Comparison of ENCODE assay signal across 9 mouse cellular contexts in genomic region chr13:73260354-73261035, GRCm38 (mm10). TPM values are rescaled to one million over a fixed set of nuclear protein-coding genes. Genes with fewer than 3 reads are reported as not detected.
A peak's percentile ranks its signal among the peaks of the same experiment; 100 is the strongest.
DNase-seq lines count a peak whose midpoint lies in the region; ATAC-seq and TF ChIP-seq lines count a peak whose summit lies in the region.
"Had no signal": no experiment of that assay in that cellular context is flagged by ENCODE, and none has a peak within 500 bp of the region (broad histone marks: within the 10 kb centered on the region; RNA-seq: fewer than 3 reads in every experiment).

Gene Irx4 (plus strand): TSS chr13:73260479.

- H3K9me3 ChIP-seq in liver, embryonic 12.5 days (replicated peaks) = no peaks in the 10 kb centered on the region
- no peaks in the 10 kb centered on the region for H3K9me3 ChIP-seq in liver, postnatal 0 days (ENCODE audit: low read length)
- H3K9me3 ChIP-seq in heart, embryonic 12.5 days (replicated peaks) = no peaks in the 10 kb centered on the region
- no peaks in the 10 kb centered on the region for H3K9me3 ChIP-seq in limb, embryonic 10.5 days (replicated peaks)
- H3K9me3 ChIP-seq in stomach, embryonic 14.5 days (ENCODE audit: control insufficient read depth, low read depth, low read length) = no peaks in the 10 kb centered on the region

- 2% methylated on average over 82 of the region's 86 CpGs for WGBS in liver, embryonic 12.5 days (ENCODE audit: insufficient replicate concordance)
- WGBS in liver, postnatal 0 days (ENCODE audit: insufficient replicate concordance) = 2% methylated on average over 60 of the region's 86 CpGs
- WGBS in heart, embryonic 12.5 days = under 1% methylated on average over 66 of the region's 86 CpGs
- WGBS in limb, embryonic 10.5 days = under 1% methylated on average over 82 of the region's 86 CpGs
- 1% methylated on average over 76 of the region's 86 CpGs for WGBS in stomach, embryonic 14.5 days

- TF ChIP-seq CTCF in liver, postnatal 0 days (IDR thresholded peaks at IDR 0.05; ENCODE audit: low read depth) = no peak

- no peak within 1 kb of the TSS for H3K9ac ChIP-seq in liver, embryonic 12.5 days
- H3K9ac ChIP-seq in liver, postnatal 0 days (replicated peaks) = no peak within 1 kb of the TSS
- H3K9ac ChIP-seq in heart, embryonic 12.5 days = peak within 1 kb of the TSS; percentile 89
- no peak within 1 kb of the TSS for H3K9ac ChIP-seq in stomach, embryonic 14.5 days (replicated peaks; ENCODE audit: low read depth, low read length)

- peak within 1 kb of the TSS; percentile 47 for H3K4me2 ChIP-seq in liver, embryonic 12.5 days
- H3K4me2 ChIP-seq in liver, postnatal 0 days (ENCODE audit: low read depth, low read length) = no peak within 1 kb of the TSS
- H3K4me2 ChIP-seq in heart, embryonic 12.5 days = peak within 1 kb of the TSS; percentile 77
- peak within 1 kb of the TSS; percentile 71 for H3K4me2 ChIP-seq in stomach, embryonic 14.5 days (replicated peaks; ENCODE audit: low read depth, low read length)

- no peak within 1 kb of the TSS for H3K27ac ChIP-seq in liver, embryonic 12.5 days
- no peak within 1 kb of the TSS for H3K27ac ChIP-seq in liver, postnatal 0 days (ENCODE audit: low read depth)
- peak within 1 kb of the TSS; percentile 93 for H3K27ac ChIP-seq in heart, embryonic 12.5 days (ENCODE audit: poor library complexity, severe bottlenecking)
- H3K27ac ChIP-seq in limb, embryonic 10.5 days = peak within 1 kb of the TSS; percentile 30; the same call in 1 of the 2 replicates
- H3K27ac ChIP-seq in stomach, embryonic 14.5 days (ENCODE audit: low read length) = no peak within 1 kb of the TSS

- ATAC-seq in liver, embryonic 12.5 days = no peak
- no peak for ATAC-seq in liver, postnatal 0 days
- ATAC-seq in heart, embryonic 12.5 days (ENCODE audit: insufficient number of reproducible peaks, low FRiP score) = no peak
- ATAC-seq in stomach, embryonic 14.5 days (ENCODE audit: insufficient number of reproducible peaks, insufficient read depth, low FRiP score, low read depth) = no peak

- no peak for TF ChIP-seq EP300 in liver, postnatal 0 days (IDR thresholded peaks at IDR 0.05; ENCODE audit: low read depth)

- peak within 1 kb of the TSS; percentile 28 for H3K4me3 ChIP-seq in liver, embryonic 12.5 days
- H3K4me3 ChIP-seq in liver, postnatal 0 days (ENCODE audit: low read depth, low read length) = no peak within 1 kb of the TSS
- peak within 1 kb of the TSS; percentile 71 for H3K4me3 ChIP-seq in heart, embryonic 12.5 days
- H3K4me3 ChIP-seq in limb, embryonic 10.5 days = peak within 1 kb of the TSS; percentile 50
- H3K4me3 ChIP-seq in stomach, embryonic 14.5 days (ENCODE audit: low read depth, low read length) = peak within 1 kb of the TSS; percentile 31

- H3K27me3 ChIP-seq in liver, embryonic 12.5 days (replicated peaks) = peaks cover 97% of the 10 kb centered on the region
- H3K27me3 ChIP-seq in liver, postnatal 0 days (ENCODE audit: insufficient read depth, low read length) = peaks cover 79% of the 10 kb centered on the region
- peaks cover 84% of the 10 kb centered on the region for H3K27me3 ChIP-seq in heart, embryonic 12.5 days (replicated peaks)
- peaks cover 100% of the 10 kb centered on the region for H3K27me3 ChIP-seq in limb, embryonic 10.5 days (ENCODE audit: low read depth, poor library complexity, severe bottlenecking)
- H3K27me3 ChIP-seq in stomach, embryonic 14.5 days (ENCODE audit: control insufficient read depth, insufficient read depth, low read length) = peaks cover 78% of the 10 kb centered on the region

- H3K36me3 ChIP-seq in liver, embryonic 12.5 days = no peaks in the 10 kb centered on the region
- no peaks in the 10 kb centered on the region for H3K36me3 ChIP-seq in liver, postnatal 0 days (replicated peaks; ENCODE audit: insufficient read depth, low read length)
- no peaks in the 10 kb centered on the region for H3K36me3 ChIP-seq in heart, embryonic 12.5 days
- H3K36me3 ChIP-seq in limb, embryonic 10.5 days = no peaks in the 10 kb centered on the region
- H3K36me3 ChIP-seq in stomach, embryonic 14.5 days (ENCODE audit: control insufficient read depth, insufficient read depth, low read length) = no peaks in the 10 kb centered on the region

- peaks cover 7% of the 10 kb centered on the region; the same call in 1 of the 2 replicates for H3K4me1 ChIP-seq in liver, embryonic 12.5 days
- no peaks in the 10 kb centered on the region for H3K4me1 ChIP-seq in liver, postnatal 0 days (ENCODE audit: insufficient read depth)
- H3K4me1 ChIP-seq in heart, embryonic 12.5 days (replicated peaks) = peaks cover 34% of the 10 kb centered on the region
- peaks cover 46% of the 10 kb centered on the region for H3K4me1 ChIP-seq in limb, embryonic 10.5 days
- H3K4me1 ChIP-seq in stomach, embryonic 14.5 days (ENCODE audit: control insufficient read depth, insufficient read depth, low read length) = peaks cover 10% of the 10 kb centered on the region

- DNase-seq in liver, postnatal 0 days = no peak
- peak; percentile 62 for DNase-seq in limb, embryonic 10.5 days (ENCODE audit: low spot score)
- no peak for DNase-seq in frontal cortex, postnatal 14 days (ENCODE audit: low spot score in 2 of 2)
- DNase-seq in right cerebral cortex, postnatal 10 days (ENCODE audit: low spot score in 2 of 2) = no peak
- no peak for DNase-seq in adipocyte (ENCODE audit: low spot score)
- DNase-seq: kidney, postnatal 10 days had no signal

RNA-seq across cellular contexts. Expression of gene Irx4, which starts in this region (rescaled TPM):
- 0.06 TPM in 1 of 2 replicates, not detected in the other for polyA plus RNA-seq in liver, embryonic 12.5 days (2016; fragmentation: Nextera tagmentation; extraction: Ambion mirVana)
- not detected in 2 replicates for polyA plus RNA-seq in liver, postnatal 0 days (2015; fragmentation: Nextera tagmentation; extraction: Ambion mirVana)
- 62.4 and 65.9 TPM in 2 replicates for polyA plus RNA-seq in heart, embryonic 12.5 days (2016; fragmentation: Nextera tagmentation; extraction: Ambion mirVana)
- 2.3 and 3.8 TPM in 2 replicates for polyA plus RNA-seq in limb, embryonic 10.5 days (2016; fragmentation: Nextera tagmentation; extraction: Ambion mirVana)
- not detected in 2 replicates for polyA plus RNA-seq in stomach, embryonic 14.5 days (2014; fragmentation: Nextera tagmentation; extraction: Ambion mirVana)

Comparison
In these comparisons a context has a peak if more than half of its experiments do, and no peak if none do; other contexts are left out.
1. RNA of gene Irx4 (polyA plus RNA-seq): 62.4 to 65.9 TPM in heart, embryonic 12.5 days; 2.3 to 3.8 TPM in limb, embryonic 10.5 days, 0.06 TPM in liver, embryonic 12.5 days, not detected in liver, postnatal 0 days and not detected in stomach, embryonic 14.5 days; every median in the first group is over 10 times any median in the second.
2. H3K27ac ChIP-seq: peak in heart, embryonic 12.5 days (single experiment) and limb, embryonic 10.5 days (single experiment); none in liver, embryonic 12.5 days (single experiment), liver, postnatal 0 days (single experiment) and stomach, embryonic 14.5 days (single experiment).